Comparison of ENCODE assay signal across 17 mouse cellular contexts in genomic region chr8:44042572-44043355, GRCm38 (mm10).
DNase-seq lines count a peak whose midpoint lies in the region; ATAC-seq lines count a peak whose summit lies in the region.
"Had no signal": no experiment of that assay in that cellular context is flagged by ENCODE, and none has a peak within 500 bp of the region (broad histone marks: within the 10 kb centered on the region; RNA-seq: fewer than 3 reads in every experiment).

No protein-coding gene starts in this region.

- peak; percentile 96 for ATAC-seq in cerebellum, adult (ENCODE audit: insufficient number of reproducible peaks, low FRiP score, low TSS enrichment)
- ATAC-seq: CD4-positive, CD25-positive, alpha-beta regulatory T cell, adult 4 months; forebrain, embryonic 15.5 days; inflammation-experienced regulatory T-cells, adult 6 months had no signal

- DNase-seq in cerebellum, postnatal 4 days (ENCODE audit: low spot score in 2 of 2), result no peak
- DNase-seq in cerebellum, adult 9-10 months, result peak; percentile 94
- peak; percentile 55 to 73 for DNase-seq in cerebellum, postnatal 25 days
- DNase-seq in adrenal gland, postnatal 14 days, result no peak
- no peak for DNase-seq in urinary bladder, postnatal 14 days (ENCODE audit: low spot score)
- no peak for DNase-seq in spleen, adult 12 weeks (ENCODE audit: low spot score)
- DNase-seq: adrenal gland, postnatal 10 days; B cell, adult 2 months; gastrocnemius, postnatal 36 days; heart, adult 11 months; heart, postnatal 36 days; kidney, adult 11 months; kidney, adult 9 months had no signal

Comparison
In these comparisons a context has a peak if more than half of its experiments do, and no peak if none do; other contexts are left out.
1. DNase-seq: peak in cerebellum, adult 9-10 months (single experiment) and cerebellum, postnatal 25 days (2 of 2); none in cerebellum, postnatal 4 days (0 of 2), adrenal gland, postnatal 14 days (single experiment), urinary bladder, postnatal 14 days (single experiment) and spleen, adult 12 weeks (single experiment).